Mouse (Mus musculus) skeletal muscle tissue, adult 2 months (tissue): ENCODE data around the gene Irf5.
"Not testable (repeated sequence)": the region's sequence is repeated elsewhere in the genome, so short reads cannot be mapped to it uniquely, and the experiment has no call there.

Experiments used
- DNase-seq: peaks from one replicate; pipeline ENCODE4 v3.0.0-alpha.2; 2012; ENCODE audit warnings: low read depth, low spot score

Irf5 gene

GRCm38 (mm10) chr6:29527361-29528164 lies 1.1 kb downstream of the Irf5 start:
- no peak for DNase-seq

GRCm38 (mm10) chr6:29528165-29528505 lies 1.7 kb downstream of the Irf5 start:
- no peak for DNase-seq

GRCm38 (mm10) chr6:29528561-29529443 lies 2.4 kb downstream of the Irf5 start:
- DNase-seq, result peak; percentile 43

- no peak for DNase-seq
Measured at GRCm38 (mm10) chr6:29529444-29529820, 3.0 kb downstream of the Irf5 start.

GRCm38 (mm10) chr6:29530050-29530449 lies 3.6 kb downstream of the Irf5 start:
- DNase-seq, result no peak

- DNase-seq, result no peak
Measured at GRCm38 (mm10) chr6:29535316-29535715, 8.9 kb downstream of the Irf5 start.

- no peak for DNase-seq
Measured at GRCm38 (mm10) chr6:29536651-29537193, 10.3 kb downstream of the Irf5 start.

- DNase-seq, result no peak
Measured at GRCm38 (mm10) chr6:29537221-29537620, 10.8 kb downstream of the Irf5 start.

GRCm38 (mm10) chr6:29539502-29539901 lies 13.1 kb downstream of the Irf5 start:
- DNase-seq, result no peak

GRCm38 (mm10) chr6:29540223-29540622 lies 13.8 kb downstream of the Irf5 start:
- DNase-seq, result no peak

- DNase-seq, result no peak
Measured at GRCm38 (mm10) chr6:29540956-29541355, 14.5 kb downstream of the Irf5 start.

- DNase-seq, result no peak
Measured at GRCm38 (mm10) chr6:29545611-29546010, 19.2 kb downstream of the Irf5 start.

- no peak for DNase-seq
Measured at GRCm38 (mm10) chr6:29547582-29547981, 21.2 kb downstream of the Irf5 start.

GRCm38 (mm10) chr6:29548086-29548485 lies 21.7 kb downstream of the Irf5 start:
- DNase-seq, result no peak

- no peak for DNase-seq
Measured at GRCm38 (mm10) chr6:29552526-29552925, 26.1 kb downstream of the Irf5 start.

GRCm38 (mm10) chr6:29557112-29557511 lies 30.7 kb downstream of the Irf5 start:
- no peak for DNase-seq

- not testable (repeated sequence) for DNase-seq
Measured at GRCm38 (mm10) chr6:29576388-29576787, 50.0 kb downstream of the Irf5 start.

GRCm38 (mm10) chr6:29580770-29581169 lies 54.3 kb downstream of the Irf5 start:
- no peak for DNase-seq

GRCm38 (mm10) chr6:29581202-29581601 lies 54.8 kb downstream of the Irf5 start:
- DNase-seq, result no peak
